Mouse (Mus musculus) forebrain, postnatal 0 days (tissue): Measurements from ENCODE around the gene Cfap73. TPM values are rescaled to one million over a fixed set of nuclear protein-coding genes. Genes with fewer than 3 reads are reported as not detected.

ENCODE experiments used
- ATAC-seq: fragments of 200-750 bp; cut with Nextera tagmentation; 2 replicates; pipeline ENCODE4 v1.8.0; 2017; ENCODE audit warnings: mild to moderate bottlenecking, moderate library complexity
- DNase-seq: peaks from one replicate; pipeline ENCODE4 v3.0.0-alpha.2; 2015
- H3K27ac ChIP-seq: fragments of 300-500 bp; sonication (generic); 2 replicates; pipeline ENCODE4 v1.5.1; 2014; ENCODE audit warnings: low read depth, mild to moderate bottlenecking, antibody characterized with exemption, low read length, moderate library complexity, mixed read lengths
- H3K27me3 ChIP-seq: fragments of 300-500 bp; sonication (generic); 2 replicates; pipeline ENCODE4 v1.6.1; 2014; ENCODE audit warnings: mild to moderate bottlenecking, low read length, mixed read lengths; ENCODE audit not compliant: insufficient read depth
- H3K36me3 ChIP-seq: fragments of 300-500 bp; sonication (generic); 2 replicates; pipeline ENCODE4 v1.6.1; 2014; ENCODE audit warnings: mild to moderate bottlenecking, moderate library complexity; ENCODE audit not compliant: insufficient read depth
- H3K4me1 ChIP-seq: fragments of 300-500 bp; sonication (generic); 2 replicates; pipeline ENCODE4 v1.6.1; 2014; ENCODE audit warnings: antibody characterized with exemption; ENCODE audit not compliant: insufficient read depth
- H3K4me2 ChIP-seq: fragments of 300-500 bp; sonication (generic); 2 replicates; pipeline ENCODE4 v1.6.1; 2014; ENCODE audit warnings: low read depth, mild to moderate bottlenecking, moderate library complexity
- H3K4me3 ChIP-seq: fragments of 300-500 bp; sonication (generic); 2 replicates; pipeline ENCODE4 v1.5.1; 2014; ENCODE audit warnings: low read depth, low read length, mixed read lengths
- H3K9ac ChIP-seq: fragments of 300-500 bp; sonication (generic); 2 replicates; pipeline ENCODE4 v1.6.1; 2014; ENCODE audit warnings: mild to moderate bottlenecking
- H3K9me3 ChIP-seq: fragments of 300-500 bp; sonication (generic); 2 replicates; pipeline ENCODE4 v1.6.1; 2016; ENCODE audit warnings: low read length
- CTCF ChIP-seq: sonication (generic); IDR thresholded peaks from 2 replicates; pipeline ENCODE4 v1.5.1; 2016; ENCODE audit warnings: antibody characterized with exemption, control low read depth, low read depth
- WGBS: fragments of 180-500 bp; shearing (Covaris S2); extraction: QIAGEN DNeasy Blood & Tissue Kit; methylation state at CpG from one replicate; pipeline ENCODE4 v1.1.7; 2014; 5-methylcytosine and 5-hydroxymethylcytosine counted together
- polyA plus RNA-seq: library from polyadenylated mRNA; unstranded; fragments of >200 nt; fragmentation: Nextera tagmentation; extraction: Ambion mirVana; gene quantifications from 2 replicates; pipeline ENCODE4 v1.2.1, GENCODE M21; 2015
- total RNA-seq: library from RNA; depleted of rRNA; stranded (reverse); fragments of >200 nt; gene quantifications from 2 replicates; pipeline ENCODE4 v1.2.3, GENCODE M21; 2014

Cfap73 gene
- total and polyA plus RNA-seq, 2 experiments from 2014 or later: 1.2 to 1.9 TPM

DNA sequence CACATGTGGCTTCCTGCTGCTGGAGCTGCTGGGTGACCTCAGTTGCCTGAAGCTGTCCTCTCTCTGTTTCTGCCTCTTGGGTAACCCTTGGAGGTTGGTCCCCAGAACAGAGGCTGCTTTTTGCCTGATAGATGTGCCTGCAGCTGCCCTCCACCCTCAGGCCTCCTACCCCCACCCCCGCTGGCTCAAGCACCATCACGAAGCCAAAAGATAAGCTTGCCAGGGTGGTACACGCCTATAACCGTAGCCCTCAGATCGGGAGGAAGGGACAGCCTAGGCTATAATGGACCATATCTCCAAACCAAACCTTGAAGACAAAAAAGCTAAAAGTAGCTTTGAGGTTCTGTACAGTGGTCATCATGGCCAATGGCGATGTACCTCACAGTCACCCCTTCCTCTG lies 34.4 kb downstream of the Cfap73 start:
- WGBS: 95% methylated on average over 6 of the region's 6 CpGs
- Histone ChIP-seq H3K4me1 (no peaks in the 10 kb centered on the region), H3K4me3 (no peak overlapping the region), H3K9ac (no peak overlapping the region), H3K27ac (no peak overlapping the region), H3K4me2 (no peak overlapping the region), H3K9me3 (no peaks in the 10 kb centered on the region), H3K36me3 (no peaks in the 10 kb centered on the region), H3K27me3 (no peaks in the 10 kb centered on the region)
- DNase-seq (no peak), ATAC-seq (no peak)
- TF ChIP-seq CTCF: no peak

DNA sequence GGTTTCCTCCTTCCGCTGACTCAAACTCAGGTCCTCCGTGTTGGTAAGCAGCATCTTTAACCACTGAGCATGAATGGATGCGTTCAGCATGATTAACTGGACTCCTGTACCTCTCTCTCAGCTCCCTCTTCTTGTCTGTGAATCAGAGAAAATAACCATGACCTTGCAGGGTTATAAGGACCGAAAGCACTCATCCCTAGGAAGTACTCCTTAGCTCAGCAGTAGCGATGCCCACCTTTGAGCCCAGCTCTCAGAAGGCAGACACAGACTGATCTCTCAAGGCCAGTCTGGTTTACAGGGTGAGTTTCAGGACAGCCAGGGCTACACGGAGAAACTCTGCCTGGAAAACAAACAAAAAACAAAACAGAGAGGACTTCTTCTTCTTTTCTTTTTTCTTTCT lies 39.5 kb downstream of the Cfap73 start:
- no peaks in the 10 kb centered on the region for H3K9me3 ChIP-seq
- no peak for ATAC-seq
- TF ChIP-seq CTCF: no peak
- DNase-seq: no peak
- no peak overlapping the region for H3K4me3 ChIP-seq
- H3K27me3 ChIP-seq: no peaks in the 10 kb centered on the region
- no peaks in the 10 kb centered on the region for H3K4me1 ChIP-seq
- WGBS: 85% methylated on average over 6 of the region's 6 CpGs
- H3K9ac ChIP-seq: no peak overlapping the region
- no peak overlapping the region for H3K4me2 ChIP-seq
- H3K36me3 ChIP-seq: no peaks in the 10 kb centered on the region
- H3K27ac ChIP-seq: no peak overlapping the region

DNA sequence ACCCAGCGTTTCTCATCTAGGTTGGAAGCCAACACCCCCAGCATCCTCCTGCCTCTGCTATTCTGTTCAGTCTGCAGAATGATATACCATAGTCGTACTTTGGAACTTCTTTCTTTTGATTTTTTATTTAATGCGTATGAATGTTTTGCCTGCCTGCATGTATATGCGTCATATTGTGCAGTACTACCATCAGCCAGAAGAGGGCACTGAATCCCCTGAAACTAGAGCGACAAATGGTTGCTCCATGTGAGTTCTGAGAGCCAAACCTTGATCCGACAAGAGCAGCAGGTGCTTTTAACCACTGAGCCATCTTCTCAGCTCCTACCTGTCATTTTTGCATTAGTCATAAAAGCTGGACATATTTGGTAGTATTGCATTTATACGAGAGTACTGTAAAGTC lies 41.9 kb downstream of the Cfap73 start:
- Histone ChIP-seq H3K36me3 (no peaks in the 10 kb centered on the region), H3K9ac (no peak overlapping the region), H3K27ac (no peak overlapping the region), H3K27me3 (no peaks in the 10 kb centered on the region), H3K4me2 (no peak overlapping the region), H3K9me3 (no peaks in the 10 kb centered on the region), H3K4me3 (no peak overlapping the region), H3K4me1 (peaks cover 11% of the 10 kb centered on the region; the same call in 1 of the 2 replicates)
- DNase-seq (no peak), ATAC-seq (no peak)
- WGBS: 78% methylated on average over 7 of the region's 7 CpGs
- peak; percentile 54 for TF ChIP-seq CTCF

DNA sequence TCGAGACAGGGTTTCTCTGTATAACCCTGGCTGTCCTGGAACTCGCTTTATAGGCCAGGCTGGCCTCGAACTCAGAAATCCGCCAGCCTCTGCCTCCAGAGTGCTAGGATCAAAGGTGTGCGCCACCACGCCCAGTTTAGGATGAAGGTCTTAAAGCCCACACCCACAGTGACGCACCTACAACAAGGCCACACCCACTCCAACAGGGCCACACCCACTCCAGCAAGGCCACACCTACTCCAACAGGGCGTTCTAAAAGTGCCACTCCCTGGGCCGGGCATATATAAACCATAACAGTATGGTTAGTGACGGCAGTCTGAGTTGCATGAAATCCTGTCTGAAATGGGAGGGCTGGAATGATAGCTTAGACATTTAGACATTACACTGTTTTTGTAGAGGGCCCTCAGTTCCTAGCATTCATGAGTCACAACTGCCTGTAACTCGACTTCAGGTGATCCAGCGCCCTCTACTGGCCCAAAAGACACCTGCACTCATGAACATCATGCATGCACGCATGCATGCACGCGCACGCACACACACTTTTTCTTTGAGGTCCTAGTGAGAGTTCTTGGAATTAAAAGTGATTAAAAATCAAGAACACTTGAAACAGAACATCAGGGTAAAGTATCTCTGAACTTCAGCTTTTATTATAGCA lies 43.6 kb downstream of the Cfap73 start:
- H3K4me1 ChIP-seq: peaks cover 15% of the 10 kb centered on the region
- WGBS: 76% methylated on average over 16 of the region's 16 CpGs
- no peak overlapping the region for H3K27ac ChIP-seq

DNA sequence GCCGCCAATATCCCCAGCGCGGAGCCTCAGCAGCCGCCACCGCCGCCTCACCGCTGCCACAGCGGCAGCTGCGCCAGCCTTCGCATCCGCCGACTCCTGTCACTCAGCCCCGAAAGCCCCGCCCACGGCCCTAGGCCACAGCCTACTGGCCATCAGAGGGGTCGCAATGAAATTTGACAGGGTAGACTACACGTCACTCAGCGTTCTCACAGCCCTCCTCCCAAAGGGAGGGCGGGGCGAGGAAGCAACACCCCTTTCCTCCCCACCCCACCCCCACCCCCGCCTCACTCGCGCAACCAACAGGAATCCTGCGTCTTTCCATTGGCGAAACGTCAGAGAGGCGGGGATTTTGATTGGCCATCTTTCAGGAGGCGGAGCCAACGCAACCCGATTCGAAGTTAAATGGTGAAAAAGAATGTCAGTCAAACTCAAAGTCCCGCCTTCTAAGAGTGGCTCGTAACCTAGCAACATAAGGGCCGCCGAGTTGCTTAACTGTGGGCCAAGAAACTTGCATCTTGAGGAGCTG lies 45.4 kb downstream of the Cfap73 start, which contains the start of the genes Tpcn1 and Iqcd:
Gene Tpcn1 (minus strand): TSS at position 105 of the 526 bp plus-strand sequence.
Gene Iqcd (plus strand): TSS at position 448 of the 526 bp plus-strand sequence.
- Histone ChIP-seq H3K9ac (peak within 1 kb of the TSS; percentile 67), H3K4me3 (peak within 1 kb of the TSS; percentile 71), H3K9me3 (no peaks in the 10 kb centered on the region), H3K27me3 (no peaks in the 10 kb centered on the region), H3K27ac (peak within 1 kb of the TSS; percentile 80), H3K36me3 (peaks cover 4% of the 10 kb centered on the region; the same call in 1 of the 2 replicates), H3K4me1 (peaks cover 15% of the 10 kb centered on the region), H3K4me2 (peak within 1 kb of the TSS; percentile 93)
- WGBS: under 1% methylated on average over 35 of the region's 35 CpGs
- DNase-seq: peak; percentile 99
- ATAC-seq: peak; percentile 99
- peak; percentile 38 for TF ChIP-seq CTCF

More for the DNA sequence above, 43.6 kb downstream of the Cfap73 start:
- H3K9me3 ChIP-seq: no peaks in the 10 kb centered on the region
- peak; percentile 56 for TF ChIP-seq CTCF
- no peak overlapping the region for H3K4me3 ChIP-seq
- DNase-seq (no peak), ATAC-seq (no peak)
- no peaks in the 10 kb centered on the region for H3K27me3 ChIP-seq
- no peaks in the 10 kb centered on the region for H3K36me3 ChIP-seq
- no peak overlapping the region for H3K9ac ChIP-seq
- no peak overlapping the region for H3K4me2 ChIP-seq

DNA sequence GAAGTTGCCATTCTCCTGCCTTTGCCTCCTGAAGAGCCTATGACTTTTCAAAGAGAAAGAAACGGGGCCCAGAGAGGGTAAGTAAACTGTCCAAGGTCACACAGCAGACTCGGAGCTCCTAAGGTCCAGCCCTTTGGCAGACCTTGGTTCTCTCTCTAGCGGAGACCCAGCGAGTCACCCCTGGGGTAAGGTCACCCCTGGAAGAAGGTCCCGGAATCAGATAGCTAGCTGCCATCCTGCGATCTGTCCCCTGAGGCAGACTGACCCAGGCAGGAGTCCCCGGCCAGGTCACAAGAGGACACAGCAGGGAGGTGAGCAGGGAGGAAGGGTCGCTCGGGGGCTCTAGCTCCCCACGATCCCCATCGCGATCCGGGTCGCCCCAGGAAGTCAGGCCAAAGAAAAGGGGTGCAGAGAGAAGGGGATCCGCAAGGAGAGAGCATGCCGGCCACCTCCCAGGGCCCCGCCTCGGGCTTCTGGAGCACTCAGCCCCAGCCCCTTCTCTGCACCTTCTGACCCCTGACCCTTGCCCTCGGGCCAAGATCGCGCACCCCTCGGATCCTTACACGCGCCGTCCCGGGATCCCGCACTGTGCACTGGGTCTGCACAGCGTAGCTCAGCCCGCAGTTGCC lies 46.0 kb downstream of the Cfap73 start:
- no peaks in the 10 kb centered on the region for H3K9me3 ChIP-seq
- no peak for TF ChIP-seq CTCF
- no peak for ATAC-seq
- 4% methylated on average over 26 of the region's 29 CpGs for WGBS
- no peak for DNase-seq
- peak overlapping the region; percentile 71 for H3K4me3 ChIP-seq
- H3K9ac ChIP-seq: peak overlapping the region; percentile 67
- H3K36me3 ChIP-seq: peaks cover 9% of the 10 kb centered on the region; the same call in 1 of the 2 replicates
- H3K27me3 ChIP-seq: no peaks in the 10 kb centered on the region
- peak overlapping the region; percentile 93 for H3K4me2 ChIP-seq
- peak overlapping the region; percentile 80 for H3K27ac ChIP-seq
- H3K4me1 ChIP-seq: peaks cover 15% of the 10 kb centered on the region

DNA sequence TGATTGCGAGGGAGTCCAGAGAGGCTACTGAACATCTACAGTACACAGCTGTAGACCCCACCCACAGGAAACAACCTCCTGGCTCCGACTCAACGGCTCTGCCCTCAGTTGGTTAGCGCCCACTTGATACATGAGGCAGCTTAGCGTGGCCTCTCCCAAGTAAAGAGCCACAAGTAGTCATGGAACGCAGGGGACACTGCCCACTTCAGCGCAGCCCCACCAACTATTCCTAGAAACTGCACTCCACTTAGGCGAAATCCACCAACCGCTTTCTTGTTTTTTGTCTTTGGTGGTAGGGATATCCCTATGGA lies 46.5 kb downstream of the Cfap73 start:
- no peaks in the 10 kb centered on the region for H3K9me3 ChIP-seq
- H3K9ac ChIP-seq: peak overlapping the region; percentile 67; the same call in 1 of the 2 replicates
- peaks cover 15% of the 10 kb centered on the region for H3K4me1 ChIP-seq
- no peak for TF ChIP-seq CTCF
- ATAC-seq: no peak
- H3K36me3 ChIP-seq: peaks cover 12% of the 10 kb centered on the region; the same call in 1 of the 2 replicates
- 25% methylated on average over 9 of the region's 9 CpGs for WGBS
- peak overlapping the region; percentile 71 for H3K4me3 ChIP-seq
- H3K4me2 ChIP-seq: peak overlapping the region; percentile 93
- no peak overlapping the region for H3K27ac ChIP-seq
- DNase-seq: no peak
- H3K27me3 ChIP-seq: no peaks in the 10 kb centered on the region
